In genomic region chr10:99825881-99826280, GRCm38 (mm10) we compare ENCODE assay signal across 28 mouse cellular contexts.
DNase-seq lines count a peak whose midpoint lies in the region; ATAC-seq and TF ChIP-seq lines count a peak whose summit lies in the region.
"Had no signal": no experiment of that assay in that cellular context is flagged by ENCODE, and none has a peak within 500 bp of the region (broad histone marks: within the 10 kb centered on the region; RNA-seq: fewer than 3 reads in every experiment).

No protein-coding gene starts in this region.

- H3K27ac ChIP-seq in layer of hippocampus, adult 2 months = no peak overlapping the region
- H3K27ac ChIP-seq: embryonic facial prominence, embryonic 13.5 days; embryonic facial prominence, embryonic 15.5 days; forebrain, embryonic 10.5 days; forebrain, embryonic 13.5 days; forebrain, embryonic 15.5 days had no signal

- H3K4me3 ChIP-seq in myocyte = no peak overlapping the region
- H3K4me3 ChIP-seq in layer of hippocampus, adult 2 months = no peak overlapping the region
- H3K4me3 ChIP-seq: embryonic facial prominence, embryonic 13.5 days; embryonic facial prominence, embryonic 15.5 days; erythroblast, embryonic 14.5 days; forebrain, embryonic 10.5 days; forebrain, embryonic 13.5 days; forebrain, embryonic 15.5 days had no signal

- DNase-seq in frontal cortex, postnatal 14 days (ENCODE audit: low spot score in 2 of 2) = no peak
- DNase-seq in brain, adult 2 months (ENCODE audit: low read depth, low spot score) = peak; percentile 30
- no peak for DNase-seq in layer of hippocampus, adult 2 months (ENCODE audit: low spot score in 2 of 2)
- DNase-seq in heart, adult 11 months = no peak
- DNase-seq in embryo, embryonic 10.5 days (ENCODE audit: low spot score) = no peak
- DNase-seq: adrenal gland, adult 8-10 months; adrenal gland, postnatal 14 days; adrenal gland, postnatal 36 days; B cell, adult 2 months; cerebellum, adult 11-12 months; cerebellum, adult 2 months; cerebellum, adult 9-10 months; cerebellum, postnatal 10 days; cerebellum, postnatal 25 days; embryo, embryonic 11 days had no signal

- peak overlapping the region; percentile 14 for H3K4me2 ChIP-seq in myocyte (ENCODE audit: low read depth)
- H3K4me2 ChIP-seq: embryonic facial prominence, embryonic 13.5 days; embryonic facial prominence, embryonic 15.5 days; forebrain, embryonic 13.5 days; forebrain, embryonic 15.5 days had no signal

- ATAC-seq in frontal cortex, adult (ENCODE audit: low TSS enrichment) = peak; percentile 55; the same call in 1 of the 2 replicates
- ATAC-seq: activated CD4-positive, CD25-positive, alpha-beta regulatory T cell, adult 4 months; CD4-positive, CD25-positive, alpha-beta regulatory T cell, adult 4 months; forebrain, embryonic 13.5 days; forebrain, embryonic 15.5 days; Patski had no signal

- no peak overlapping the region for H3ac ChIP-seq in myocyte (ENCODE audit: control insufficient read depth, insufficient read length)

- H3K27me3 ChIP-seq in myocyte (ENCODE audit: control insufficient read depth, insufficient read depth, insufficient read length) = no peaks in the 10 kb centered on the region
- H3K27me3 ChIP-seq: CH12.LX; embryonic facial prominence, embryonic 13.5 days; embryonic facial prominence, embryonic 15.5 days; forebrain, embryonic 13.5 days; forebrain, embryonic 15.5 days; Patski had no signal

- TF ChIP-seq POLR2A in myocyte (IDR thresholded peaks at IDR 0.05; ENCODE audit: insufficient read length, low read depth) = no peak

- no peak for TF ChIP-seq CTCF in layer of hippocampus, adult 2 months (conservative IDR thresholded peaks at IDR 0.05)

- no peaks in the 10 kb centered on the region for H3K36me3 ChIP-seq in myocyte (ENCODE audit: control insufficient read depth, insufficient read depth)
- H3K36me3 ChIP-seq: embryonic facial prominence, embryonic 13.5 days; embryonic facial prominence, embryonic 15.5 days; forebrain, embryonic 10.5 days; forebrain, embryonic 15.5 days; G1E had no signal

- no peaks in the 10 kb centered on the region for H3K79me2 ChIP-seq in myocyte (ENCODE audit: control insufficient read depth, insufficient read depth)

TF ChIP-seq in myocyte, 11 proteins besides CTCF, POLR2A, EP300 and RAD21:
- no peak for TF ChIP-seq CEBPB (IDR thresholded peaks at IDR 0.05; ENCODE audit: insufficient read depth, poor library complexity, severe bottlenecking)
- TF ChIP-seq TCF12 (IDR thresholded peaks at IDR 0.05; ENCODE audit: insufficient read depth, poor library complexity, severe bottlenecking) = no peak
- TF ChIP-seq MAX (IDR thresholded peaks at IDR 0.05; ENCODE audit: low read depth) = no peak
- no peak for TF ChIP-seq POLR2AphosphoS2 (IDR thresholded peaks at IDR 0.05; ENCODE audit: insufficient read length, low read depth)
- no peak for TF ChIP-seq SRF (IDR thresholded peaks at IDR 0.05; ENCODE audit: control insufficient read depth, insufficient read length, low read depth)
- TF ChIP-seq MYOG (IDR thresholded peaks at IDR 0.05; ENCODE audit: control insufficient read depth in 1 of 3, insufficient read depth in 1 of 3, insufficient read length in 2 of 3, low read depth in 2 of 3) = no peak
- no peak for TF ChIP-seq REST (IDR thresholded peaks at IDR 0.05; ENCODE audit: insufficient read depth, insufficient read length)
- no peak for TF ChIP-seq E2F4 (IDR thresholded peaks at IDR 0.05; ENCODE audit: insufficient read depth)
- TF ChIP-seq USF1 (IDR thresholded peaks at IDR 0.05; ENCODE audit: low read depth) = no peak
- no peak for TF ChIP-seq TCF3 (IDR thresholded peaks at IDR 0.05; ENCODE audit: insufficient read length, low read depth)
- TF ChIP-seq MYOD1 (IDR thresholded peaks at IDR 0.05; ENCODE audit: control insufficient read depth in 1 of 3, insufficient read length in 2 of 3, low read depth in 2 of 3) = no peak
